Mouse (Mus musculus) ES-E14 (cell line): ENCODE results near the gene Rdh1. TPM values are rescaled to one million over a fixed set of nuclear protein-coding genes. Genes with fewer than 3 reads are reported as not detected.

Experiments used
- DNase-seq: peaks from one replicate; pipeline ENCODE4 v3.0.0-alpha.2; 2013; ENCODE audit warnings: low read depth, low spot score
- H3K27ac ChIP-seq: 2 replicates; pipeline ENCODE4 v1.5.1; 2012; ENCODE audit warnings: low read depth, mild to moderate bottlenecking, low read length, moderate library complexity, mixed read lengths; ENCODE audit not compliant: poor library complexity, insufficient read depth, severe bottlenecking
- H3K36me3 ChIP-seq: 2 replicates; pipeline ENCODE4 v1.6.1; 2012; ENCODE audit warnings: mild to moderate bottlenecking, low read length, moderate library complexity, mixed read lengths; ENCODE audit not compliant: control insufficient read depth, poor library complexity, insufficient read depth, severe bottlenecking
- H3K4me1 ChIP-seq, 2 experiments: fragments of 150-350 bp in 1 of 2; sonication (generic) in 1 of 2; 2 replicates each; pipeline ENCODE4 v1.6.1; 2012; ENCODE audit warnings: low read length in 2 of 2, mild to moderate bottlenecking in 1 of 2, mixed read lengths in 1 of 2; ENCODE audit not compliant: control insufficient read depth in 2 of 2, insufficient read depth in 2 of 2, poor library complexity in 1 of 2
- H3K4me3 ChIP-seq, 2 experiments: fragments of 150-350 bp in 1 of 2; sonication (generic) in 1 of 2; 2 replicates each; pipeline ENCODE4 v1.5.1; 2012; ENCODE audit warnings: low read length in 2 of 2, low read depth in 1 of 2, mild to moderate bottlenecking in 1 of 2, mixed read lengths in 1 of 2; ENCODE audit not compliant: insufficient read depth in 1 of 2, poor library complexity in 1 of 2, severe bottlenecking in 1 of 2
- H3K9ac ChIP-seq: 2 replicates; pipeline ENCODE4 v1.6.1; 2012; ENCODE audit warnings: low read depth, mild to moderate bottlenecking, low read length, mixed read lengths; ENCODE audit not compliant: poor library complexity, insufficient read depth, severe bottlenecking
- H3K9me3 ChIP-seq: fragments of 150-350 bp; sonication (generic); 2 replicates; pipeline ENCODE4 v1.6.1; 2012; ENCODE audit warnings: low read depth, mild to moderate bottlenecking, low read length; ENCODE audit not compliant: control insufficient read depth, insufficient read depth
- CHD2 ChIP-seq: IDR thresholded peaks from 2 replicates; pipeline ENCODE4 v1.6.1; 2014; ENCODE audit warnings: mild to moderate bottlenecking, low read depth, low read length, inconsistent platforms
- HCFC1 ChIP-seq: IDR thresholded peaks from 2 replicates; pipeline ENCODE4 v1.6.1; 2012; ENCODE audit warnings: low read length, inconsistent platforms, borderline replicate concordance; ENCODE audit not compliant: insufficient read depth
- MAFK ChIP-seq: IDR thresholded peaks from 2 replicates; pipeline ENCODE4 v1.6.1; 2014; ENCODE audit warnings: mild to moderate bottlenecking, low read depth, low read length, inconsistent platforms; ENCODE audit not compliant: insufficient read depth
- ZC3H11A ChIP-seq: IDR thresholded peaks from 2 replicates; pipeline ENCODE4 v1.6.1; 2012; ENCODE audit warnings: low read depth, mild to moderate bottlenecking, inconsistent platforms, low read length, borderline replicate concordance
- ZNF384 ChIP-seq: IDR thresholded peaks from 2 replicates; pipeline ENCODE4 v1.6.1; 2012; ENCODE audit warnings: low read depth, low read length, inconsistent platforms
- in situ Hi-C, 2 experiments: fragments of 600-800 bp; cut with MboI; formaldehyde crosslinking; loops; one replicate each; pipeline ENCODE4 v1.15.1; 2025; ENCODE audit warnings: low sequenced_read_pairs in 2 of 2, inconsistent platforms in 1 of 2; ENCODE audit not compliant: unreplicated experiment in 2 of 2
- total RNA-seq: library from RNA; depleted of rRNA; stranded (reverse); fragments of 300-350 nt; gene quantifications from 2 replicates; pipeline ENCODE4 v1.2.3, GENCODE M21; 2012

The Rdh1 gene
- total RNA-seq, 1 experiment: 1.1 TPM

DNA sequence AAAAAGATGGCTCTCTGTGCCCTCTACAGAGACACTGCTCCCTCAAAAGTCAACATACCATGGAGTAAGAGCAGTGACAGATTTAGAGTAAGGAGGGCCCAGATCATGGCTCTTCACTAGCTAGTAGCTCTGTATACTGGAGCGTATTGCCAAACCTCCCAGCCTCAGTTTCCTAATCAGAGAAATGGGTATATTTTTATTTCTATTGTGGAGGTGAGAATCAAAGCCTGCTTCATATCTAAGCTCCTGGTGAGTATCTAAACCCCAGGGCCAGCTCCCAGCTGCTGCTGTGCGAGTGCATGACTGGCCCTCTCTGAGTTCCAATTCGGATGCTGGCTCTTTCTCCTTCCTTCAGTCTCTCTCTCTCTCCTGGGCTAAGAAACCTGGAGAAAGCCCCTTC lies 35.3 kb upstream of the Rdh1 start, which contains the start of gene Tac2:
Gene Tac2 (plus strand): TSS at position 301 of the 400 bp plus-strand sequence.
- no peak for DNase-seq
- Histone ChIP-seq H3K4me3 (no peak within 1 kb of the TSS), H3K9ac (no peak within 1 kb of the TSS), H3K9me3 (no peaks in the 10 kb centered on the region), H3K27ac (no peak within 1 kb of the TSS; the same call in 1 of the 2 replicates), H3K36me3 (no peaks in the 10 kb centered on the region), H3K4me1 (peaks cover 4 to 24% of the 10 kb centered on the region in 2 experiments; a peak in 1 of 4 replicates)
- in situ Hi-C loops: no loop called here
- no peak for TF ChIP-seq ZNF384
- no peak for TF ChIP-seq MAFK
- no peak for TF ChIP-seq CHD2
- no peak for TF ChIP-seq HCFC1
- TF ChIP-seq ZC3H11A: no peak

GRCm38 (mm10) chr10:127725136-127725535 lies 34.4 kb upstream of the Rdh1 start:
- in situ Hi-C loops: no loop called here
- no peak for DNase-seq
- peaks cover 4 to 22% of the 10 kb centered on the region in 2 experiments; a peak in 1 of 4 replicates for H3K4me1 ChIP-seq

GRCm38 (mm10) chr10:127728437-127728836 lies 31.1 kb upstream of the Rdh1 start:
- no peak for DNase-seq
- no peak for TF ChIP-seq ZC3H11A
- TF ChIP-seq CHD2: no peak
- TF ChIP-seq HCFC1: no peak
- TF ChIP-seq ZNF384: no peak
- no peak for TF ChIP-seq MAFK
- Histone ChIP-seq H3K9me3 (no peaks in the 10 kb centered on the region), H3K4me3 (no peak overlapping the region), H3K36me3 (no peaks in the 10 kb centered on the region), H3K4me1 (peaks cover 6 to 7% of the 10 kb centered on the region in 2 experiments; a peak in 1 of 4 replicates), H3K9ac (no peak overlapping the region), H3K27ac (no peak overlapping the region)
- in situ Hi-C loops: no loop called here

More at GRCm38 (mm10) chr10:127725136-127725535, 34.4 kb upstream of the Rdh1 start:
- Histone ChIP-seq H3K9me3 (no peaks in the 10 kb centered on the region), H3K27ac (no peak overlapping the region; the same call in 1 of the 2 replicates), H3K9ac (no peak overlapping the region), H3K36me3 (no peaks in the 10 kb centered on the region), H3K4me3 (no peak overlapping the region)
- TF ChIP-seq ZC3H11A: no peak
- TF ChIP-seq ZNF384: no peak
- no peak for TF ChIP-seq HCFC1
- no peak for TF ChIP-seq MAFK
- TF ChIP-seq CHD2: no peak

- in situ Hi-C loops: no loop called here
- H3K4me1 ChIP-seq: peaks cover 7 to 13% of the 10 kb centered on the region in 2 experiments; a peak in 1 of 4 replicates
- no peaks in the 10 kb centered on the region for H3K9me3 ChIP-seq
- TF ChIP-seq CHD2: no peak
- TF ChIP-seq ZNF384: no peak
- TF ChIP-seq MAFK: no peak
- TF ChIP-seq ZC3H11A: no peak
- TF ChIP-seq HCFC1: no peak
- H3K27ac ChIP-seq: no peak overlapping the region
- no peak for DNase-seq
- H3K36me3 ChIP-seq: no peaks in the 10 kb centered on the region
- H3K4me3 ChIP-seq: no peak overlapping the region
- H3K9ac ChIP-seq: no peak overlapping the region
Measured at GRCm38 (mm10) chr10:127730285-127730932, 29.1 kb upstream of the Rdh1 start.
